Mouse (Mus musculus) embryonic facial prominence, embryonic 10.5 days (tissue): ENCODE data around the gene Hist1h3h. TPM values are rescaled to one million over a fixed set of nuclear protein-coding genes. Genes with fewer than 3 reads are reported as not detected.

Experiments used
- microRNA-seq: library from miRNA; unstranded; fragments of <30 nt; microRNA quantifications from one replicate; pipeline ENCODE4, GENCODE M21; 2017
- polyA plus RNA-seq: library from polyadenylated mRNA; unstranded; fragments of >200 nt; fragmentation: Nextera tagmentation; extraction: Ambion mirVana; gene quantifications from 2 replicates; pipeline ENCODE4 v1.2.1, GENCODE M21; 2016

Hist1h3h gene
- polyA plus RNA-seq, 1 experiment from 2014 or later = 10.7 TPM

Small RNA genes lying within 50 kb of the gene (microRNA-seq; reads per million reads assigned to microRNA genes)
- gene Gm44357 = not detected
- gene Gm44367 = not detected
- 1.5 reads per million for gene Gm44454

Other genes with a start within 250 kb of the Hist1h3h start
- gene Nkapl, start 249.2 kb upstream of the Hist1h3h start, polyA plus RNA-seq = 1.3 and 2.0 TPM in 2 replicates
- gene Zkscan4, start 238.8 kb upstream of the Hist1h3h start, polyA plus RNA-seq = 3.0 and 3.5 TPM in 2 replicates
- gene Gm10065, start 238.2 kb upstream of the Hist1h3h start, polyA plus RNA-seq = not detected in 2 replicates
- 0.63 TPM in 1 of 2 replicates, not detected in the other for gene AK157302, start 222.4 kb upstream of the Hist1h3h start, polyA plus RNA-seq
- gene Gm11273, start 216.2 kb upstream of the Hist1h3h start, polyA plus RNA-seq = 4.3 and 5.3 TPM in 2 replicates
- 7.6 and 7.8 TPM in 2 replicates for gene Zkscan8, start 186.5 kb upstream of the Hist1h3h start, polyA plus RNA-seq
- gene Olfr1366, start 174.9 kb upstream of the Hist1h3h start, polyA plus RNA-seq = 0.11 and 0.21 TPM in 2 replicates
- gene Olfr1535, start 157.8 kb upstream of the Hist1h3h start, polyA plus RNA-seq = not detected in 2 replicates
- gene Olfr1364, start 135.9 kb upstream of the Hist1h3h start, polyA plus RNA-seq = not detected in 2 replicates
- not detected in 2 replicates for gene Olfr1362, start 103.6 kb upstream of the Hist1h3h start, polyA plus RNA-seq
- gene Olfr11, start 75.1 kb upstream of the Hist1h3h start, polyA plus RNA-seq = not detected in 2 replicates
- not detected in 2 replicates for gene Olfr1361, start 54.3 kb upstream of the Hist1h3h start, polyA plus RNA-seq
- not detected in 2 replicates for gene Olfr1360, start 40.3 kb upstream of the Hist1h3h start, polyA plus RNA-seq
- gene Olfr1359, start 19.5 kb upstream of the Hist1h3h start, polyA plus RNA-seq = not detected in 2 replicates
- gene Hist1h2bl, start 1.5 kb upstream of the Hist1h3h start, polyA plus RNA-seq = 1.6 and 3.1 TPM in 2 replicates
- gene Hist1h2ai, start 1.2 kb upstream of the Hist1h3h start, polyA plus RNA-seq = 30.5 and 32.2 TPM in 2 replicates
- 5.7 and 6.0 TPM in 2 replicates for gene Hist1h2bm, start 4.4 kb downstream of the Hist1h3h start, polyA plus RNA-seq
- 0.93 and 1.3 TPM in 2 replicates for gene Hist1h4j, start 17.4 kb downstream of the Hist1h3h start, polyA plus RNA-seq
- gene Hist1h4k, start 32.8 kb downstream of the Hist1h3h start, polyA plus RNA-seq = 3.9 and 7.1 TPM in 2 replicates
- gene Hist1h2ak, start 36.2 kb downstream of the Hist1h3h start, polyA plus RNA-seq = 18.6 and 21.7 TPM in 2 replicates
- gene Hist1h2bn, start 36.5 kb downstream of the Hist1h3h start, polyA plus RNA-seq = 3.6 and 4.0 TPM in 2 replicates
- gene Hist1h1b, start 63.0 kb downstream of the Hist1h3h start, polyA plus RNA-seq = 34.8 and 36.2 TPM in 2 replicates
- 102 and 103 TPM in 2 replicates for gene Hist1h3i, start 65.7 kb downstream of the Hist1h3h start, polyA plus RNA-seq
- 10.9 and 18.0 TPM in 2 replicates for gene Hist1h2an, start 69.6 kb downstream of the Hist1h3h start, polyA plus RNA-seq
- 3.1 and 3.2 TPM in 2 replicates for gene Hist1h2bp, start 69.8 kb downstream of the Hist1h3h start, polyA plus RNA-seq
- 21.7 and 23.9 TPM in 2 replicates for gene Hist1h2bq, start 92.5 kb downstream of the Hist1h3h start, polyA plus RNA-seq
- gene Hist1h2ao, start 92.8 kb downstream of the Hist1h3h start, polyA plus RNA-seq = not detected in 2 replicates
- gene Hist1h4m, start 94.1 kb downstream of the Hist1h3h start, polyA plus RNA-seq = not detected in 2 replicates
- 9.3 and 10.5 TPM in 2 replicates for gene Hist1h4n, start 114.5 kb downstream of the Hist1h3h start, polyA plus RNA-seq
- gene Hist1h2ap, start 115.8 kb downstream of the Hist1h3h start, polyA plus RNA-seq = 6,093 and 6,114 TPM in 2 replicates
- 21.7 and 24.2 TPM in 2 replicates for gene Hist1h2br, start 116.1 kb downstream of the Hist1h3h start, polyA plus RNA-seq
- 23.1 and 24.9 TPM in 2 replicates for gene Zfp184, start 227.4 kb downstream of the Hist1h3h start, polyA plus RNA-seq